Mouse (Mus musculus) midbrain, embryonic 10.5 days (tissue): ENCODE results near the gene Abi1. TPM values are rescaled to one million over a fixed set of nuclear protein-coding genes. Genes with fewer than 3 reads are reported as not detected.
"Not testable (repeated sequence)": the region's sequence is repeated elsewhere in the genome, so short reads cannot be mapped to it uniquely, and the experiment has no call there.

Source experiments
- DNase-seq: peaks from one replicate; pipeline ENCODE4 v3.0.0-alpha.2; 2017; ENCODE audit warnings: low spot score
- H3K27ac ChIP-seq: fragments of 300-500 bp; sonication (generic); replicated peaks from 2 replicates; pipeline ENCODE4 v1.5.1; 2016; ENCODE audit warnings: mild to moderate bottlenecking
- H3K27me3 ChIP-seq: fragments of 300-500 bp; sonication (generic); 2 replicates; pipeline ENCODE4 v1.6.1; 2016; ENCODE audit warnings: low read depth, mild to moderate bottlenecking; ENCODE audit not compliant: poor library complexity, severe bottlenecking
- H3K36me3 ChIP-seq: fragments of 300-500 bp; sonication (generic); 2 replicates; pipeline ENCODE4 v1.6.1; 2016; ENCODE audit warnings: mild to moderate bottlenecking, moderate library complexity
- H3K4me1 ChIP-seq: fragments of 300-500 bp; sonication (generic); 2 replicates; pipeline ENCODE4 v1.6.1; 2016
- H3K4me3 ChIP-seq: fragments of 300-500 bp; sonication (generic); 2 replicates; pipeline ENCODE4 v1.5.1; 2016; ENCODE audit warnings: mild to moderate bottlenecking, moderate library complexity
- H3K9me3 ChIP-seq: fragments of 300-500 bp; sonication (generic); replicated peaks from 2 replicates; pipeline ENCODE4 v1.6.1; 2016; ENCODE audit warnings: mild to moderate bottlenecking
- WGBS: fragments of 180-500 bp; shearing (Covaris S2); methylation state at CpG from one replicate; pipeline ENCODE4 v1.1.7; 2016; 5-methylcytosine and 5-hydroxymethylcytosine counted together
- polyA plus RNA-seq: library from polyadenylated mRNA; unstranded; fragments of >200 nt; fragmentation: Nextera tagmentation; extraction: Ambion mirVana; gene quantifications from 2 replicates; pipeline ENCODE4 v1.2.1, GENCODE M21; 2016

The Abi1 gene
- polyA plus RNA-seq, 1 experiment from 2014 or later, result 32.2 TPM

GRCm38 (mm10) chr2:23051890-23052289 lies 11.8 kb upstream of the Abi1 start:
- H3K9me3 ChIP-seq, result no peaks in the 10 kb centered on the region
- DNase-seq, result no peak
- no peaks in the 10 kb centered on the region for H3K36me3 ChIP-seq
- 80% methylated on average over 2 of the region's 2 CpGs for WGBS
- H3K27ac ChIP-seq, result no peak overlapping the region
- no peak overlapping the region for H3K4me3 ChIP-seq
- no peaks in the 10 kb centered on the region for H3K27me3 ChIP-seq
- no peaks in the 10 kb centered on the region for H3K4me1 ChIP-seq

- Histone ChIP-seq H3K4me3 (no peak overlapping the region), H3K9me3 (no peaks in the 10 kb centered on the region)
- no peak for DNase-seq
These were observed 8.0 kb upstream of the Abi1 start for GRCm38 (mm10) chr2:23048006-23048405.

DNA sequence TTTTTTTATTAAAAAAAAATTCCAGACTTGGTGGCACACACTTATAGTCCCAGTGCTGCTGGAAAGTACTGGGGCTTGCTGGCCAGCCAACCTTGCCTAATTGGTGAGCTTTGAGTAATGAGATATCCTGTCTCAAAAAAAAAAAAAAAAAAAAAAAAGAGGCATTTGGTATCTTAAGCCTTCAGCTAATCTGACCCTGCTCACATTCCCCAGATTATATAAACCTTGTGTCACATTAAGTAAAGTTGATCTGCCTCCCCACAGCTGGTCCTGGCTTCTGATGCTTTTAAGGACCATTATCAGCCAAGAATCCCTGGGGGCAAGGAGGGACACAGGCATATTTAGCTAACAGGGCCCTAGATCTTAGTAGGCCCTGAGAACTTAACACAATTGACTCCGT lies 5.7 kb upstream of the Abi1 start:
- no peaks in the 10 kb centered on the region for H3K4me1 ChIP-seq
- H3K9me3 ChIP-seq, result no peaks in the 10 kb centered on the region
- no peaks in the 10 kb centered on the region for H3K27me3 ChIP-seq
- no peak for DNase-seq
- WGBS, result 53% methylated on average over 1 of the region's 1 CpGs
- no peak overlapping the region for H3K27ac ChIP-seq
- no peaks in the 10 kb centered on the region for H3K36me3 ChIP-seq
- H3K4me3 ChIP-seq, result no peak overlapping the region

More at GRCm38 (mm10) chr2:23048006-23048405, 8.0 kb upstream of the Abi1 start:
- H3K4me1 ChIP-seq, result no peaks in the 10 kb centered on the region
- no peaks in the 10 kb centered on the region for H3K27me3 ChIP-seq
- H3K27ac ChIP-seq, result no peak overlapping the region
- H3K36me3 ChIP-seq, result no peaks in the 10 kb centered on the region

DNA sequence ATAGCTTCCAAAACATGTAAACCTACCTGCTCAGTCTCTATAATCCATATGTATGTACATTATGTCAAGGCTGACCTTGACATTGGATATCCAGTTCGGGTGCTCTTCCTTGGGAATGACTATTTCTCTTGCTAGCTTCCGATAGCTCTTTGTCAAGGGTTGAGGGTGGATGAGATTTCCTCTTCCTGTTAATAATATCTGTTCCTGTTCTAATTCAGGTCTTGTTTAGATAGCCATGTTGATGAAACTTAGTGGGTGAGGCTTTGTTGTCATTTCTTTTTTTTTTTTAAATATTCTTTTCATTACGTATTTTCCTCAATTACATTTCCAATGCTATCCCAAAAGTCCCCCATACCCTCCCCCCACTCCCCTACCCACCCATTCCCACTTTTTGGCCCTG lies 2.1 kb upstream of the Abi1 start:
- Histone ChIP-seq H3K4me3 (no peak overlapping the region), H3K9me3 (no peaks in the 10 kb centered on the region), H3K4me1 (peaks cover 14% of the 10 kb centered on the region), H3K27me3 (no peaks in the 10 kb centered on the region), H3K27ac (no peak overlapping the region), H3K36me3 (no peaks in the 10 kb centered on the region)
- whole genome bisulfite sequencing, result 92% methylated on average over 3 of the region's 3 CpGs
- DNase-seq, result no peak

- Histone ChIP-seq H3K9me3 (no peaks in the 10 kb centered on the region), H3K4me3 (no peak overlapping the region), H3K36me3 (no peaks in the 10 kb centered on the region), H3K27ac (no peak overlapping the region), H3K4me1 (peaks cover 14% of the 10 kb centered on the region), H3K27me3 (no peaks in the 10 kb centered on the region)
- 88% methylated on average over 4 of the region's 4 CpGs for WGBS
- DNase-seq, result no peak
These were observed 1.4 kb upstream of the Abi1 start for GRCm38 (mm10) chr2:23041457-23041856.

- WGBS, result 91% methylated on average over 7 of the region's 7 CpGs
- H3K9me3 ChIP-seq, H3K27me3 ChIP-seq, H3K27ac ChIP-seq, DNase-seq, H3K4me3 ChIP-seq, H3K36me3 ChIP-seq: not testable (repeated sequence)
- H3K4me1 ChIP-seq, result peaks cover 14% of the 10 kb centered on the region
These were observed 649 bp upstream of the Abi1 start for GRCm38 (mm10) chr2:23040690-23041089.

- Histone ChIP-seq H3K4me1 (peaks cover 14% of the 10 kb centered on the region), H3K4me3 (peak overlapping the region; percentile 94), H3K9me3 (no peaks in the 10 kb centered on the region), H3K27ac (peak overlapping the region; percentile 94), H3K36me3 (no peaks in the 10 kb centered on the region), H3K27me3 (no peaks in the 10 kb centered on the region)
- under 1% methylated on average over 58 of the region's 59 CpGs for WGBS
- DNase-seq, result no peak
These were observed 700 bp downstream of the Abi1 start for GRCm38 (mm10) chr2:23039082-23040000.

DNA sequence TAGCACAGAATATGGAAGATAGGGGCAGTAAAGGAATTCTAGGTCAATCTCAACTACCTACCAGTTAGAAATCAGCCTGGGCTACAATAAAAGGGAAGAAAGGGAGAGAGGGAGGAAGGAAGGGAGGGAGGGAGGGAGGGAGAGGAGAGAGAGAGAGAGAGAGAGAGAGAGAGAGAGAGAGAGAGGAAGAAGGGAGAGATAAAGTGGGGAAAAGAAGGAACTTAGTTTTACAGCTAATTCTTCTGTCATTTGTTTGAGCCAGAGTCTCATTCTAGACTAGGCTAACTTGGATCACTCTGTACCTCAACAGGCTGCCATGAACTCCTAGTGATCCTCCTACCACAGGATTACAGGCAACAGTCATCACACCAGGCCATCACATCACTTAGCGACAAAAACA lies 4.6 kb downstream of the Abi1 start:
- DNase-seq, result no peak
- Histone ChIP-seq H3K4me1 (peaks cover 14% of the 10 kb centered on the region), H3K4me3 (no peak overlapping the region), H3K36me3 (peaks cover 10% of the 10 kb centered on the region), H3K9me3 (no peaks in the 10 kb centered on the region), H3K27ac (no peak overlapping the region), H3K27me3 (no peaks in the 10 kb centered on the region)
- 94% methylated on average over 1 of the region's 1 CpGs for WGBS

GRCm38 (mm10) chr2:23034692-23035435 lies 5.2 kb downstream of the Abi1 start:
- Histone ChIP-seq H3K9me3 (no peaks in the 10 kb centered on the region), H3K4me3 (no peak overlapping the region), H3K36me3 (peaks cover 17% of the 10 kb centered on the region), H3K4me1 (peaks cover 14% of the 10 kb centered on the region), H3K27me3 (no peaks in the 10 kb centered on the region), H3K27ac (no peak overlapping the region)
- 94% methylated on average over 3 of the region's 3 CpGs for WGBS
- no peak for DNase-seq

DNA sequence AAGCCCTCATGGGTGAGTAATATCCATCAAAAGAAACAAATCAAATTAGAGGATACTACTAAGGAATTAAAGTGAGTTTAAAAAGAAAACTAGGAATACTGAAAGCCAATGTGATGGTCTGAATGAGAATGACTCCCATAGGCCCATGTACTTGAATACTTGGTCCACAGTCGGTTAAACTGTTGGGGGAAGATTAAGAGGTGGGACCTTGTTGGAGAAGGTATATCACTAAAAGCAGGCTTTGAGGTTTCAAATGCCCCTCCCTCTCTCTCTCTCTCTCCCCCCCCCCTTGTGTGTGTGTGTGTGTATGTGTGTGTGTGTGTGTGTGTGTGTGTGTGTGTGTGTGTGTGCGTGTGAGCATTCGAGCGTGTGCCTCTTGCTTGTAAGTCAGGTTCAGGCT lies 9.4 kb downstream of the Abi1 start:
- Histone ChIP-seq H3K4me3 (no peak overlapping the region), H3K27me3 (no peaks in the 10 kb centered on the region), H3K4me1 (no peaks in the 10 kb centered on the region), H3K9me3 (no peaks in the 10 kb centered on the region), H3K27ac (no peak overlapping the region), H3K36me3 (peaks cover 21% of the 10 kb centered on the region)
- 98% methylated on average over 4 of the region's 4 CpGs for WGBS
- no peak for DNase-seq

DNA sequence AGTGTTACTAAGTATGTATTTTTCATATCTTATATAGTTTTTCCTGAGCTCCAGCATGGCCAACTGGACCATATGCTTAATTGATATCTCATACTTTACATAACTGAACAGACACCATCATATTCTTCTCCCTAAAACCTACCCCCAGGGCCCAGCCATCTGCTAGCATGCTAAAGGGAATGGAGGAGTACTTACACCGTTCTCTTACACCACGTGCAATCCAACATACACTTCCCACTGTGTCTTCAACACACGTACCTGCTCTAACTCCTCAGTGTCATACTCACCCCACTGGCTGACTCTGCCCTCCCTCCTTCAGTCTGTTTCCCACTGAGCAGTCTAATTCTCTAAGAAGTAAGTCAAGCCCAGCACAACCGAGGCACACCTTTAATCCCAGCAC lies 11.2 kb downstream of the Abi1 start:
- WGBS, result 80% methylated on average over 4 of the region's 4 CpGs
- no peak overlapping the region for H3K27ac ChIP-seq

GRCm38 (mm10) chr2:23026379-23026778 lies 13.7 kb downstream of the Abi1 start:
- no peak for DNase-seq
- WGBS, result 96% methylated on average over 1 of the region's 1 CpGs
- Histone ChIP-seq H3K9me3 (no peaks in the 10 kb centered on the region), H3K4me1 (peaks cover 5% of the 10 kb centered on the region; the same call in 1 of the 2 replicates), H3K4me3 (no peak overlapping the region), H3K27ac (no peak overlapping the region), H3K36me3 (peaks cover 19% of the 10 kb centered on the region), H3K27me3 (no peaks in the 10 kb centered on the region)

More for the DNA sequence above, 11.2 kb downstream of the Abi1 start:
- Histone ChIP-seq H3K36me3 (peaks cover 21% of the 10 kb centered on the region), H3K4me3 (no peak overlapping the region), H3K9me3 (no peaks in the 10 kb centered on the region), H3K27me3 (no peaks in the 10 kb centered on the region), H3K4me1 (no peaks in the 10 kb centered on the region)
- DNase-seq, result no peak

DNA sequence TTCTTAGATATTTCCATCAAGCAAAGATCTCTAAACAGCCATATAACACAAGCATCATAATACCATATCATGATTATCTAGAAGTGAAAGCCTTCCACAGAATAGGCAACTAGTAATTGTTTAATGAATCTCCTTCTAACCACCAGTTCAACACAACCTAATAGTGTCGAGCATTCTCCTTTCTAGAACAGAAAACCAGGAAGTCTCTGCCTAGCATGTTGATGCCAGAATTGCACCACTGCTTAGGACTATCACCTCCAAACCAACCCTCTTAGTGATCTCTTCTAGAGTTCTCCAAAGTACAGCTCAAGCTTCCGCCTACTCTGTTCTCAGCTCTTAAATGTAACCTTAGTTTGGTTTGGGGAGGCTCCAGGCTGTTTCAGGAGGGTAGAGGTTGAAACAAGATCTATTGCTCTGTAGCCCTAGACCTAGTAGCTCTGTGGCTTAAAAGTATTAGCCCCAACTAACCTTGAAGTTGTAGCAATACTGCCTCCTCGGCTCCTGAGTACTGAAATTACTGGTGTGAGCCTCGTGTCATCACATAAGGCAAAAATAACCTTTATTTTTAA lies 16.2 kb downstream of the Abi1 start:
- H3K4me1 ChIP-seq, result peaks cover 5% of the 10 kb centered on the region; the same call in 1 of the 2 replicates
- no peak overlapping the region for H3K27ac ChIP-seq
- no peaks in the 10 kb centered on the region for H3K27me3 ChIP-seq
- no peaks in the 10 kb centered on the region for H3K9me3 ChIP-seq
- DNase-seq, result no peak
- peaks cover 6% of the 10 kb centered on the region for H3K36me3 ChIP-seq
- no peak overlapping the region for H3K4me3 ChIP-seq
- WGBS, result 93% methylated on average over 4 of the region's 4 CpGs
